Mouse (Mus musculus) heart, postnatal 0 days (tissue): ENCODE data around the gene Vav3.

Experiments used
- CTCF ChIP-seq: IDR thresholded peaks from 2 replicates; pipeline ENCODE4 v1.5.1; 2016; ENCODE audit warnings: antibody characterized with exemption, control low read depth, low read depth
- EP300 ChIP-seq: IDR thresholded peaks from 2 replicates; pipeline ENCODE4 v1.6.1; 2016; ENCODE audit warnings: antibody characterized with exemption, low read depth

GRCm38 (mm10) chr3:109592970-109593369 is 252.5 kb downstream of the Vav3 start:
- no peak for TF ChIP-seq CTCF
- no peak for TF ChIP-seq EP300
